ENCODE assay signal across 8 mouse cellular contexts in the genomic region with DNA sequence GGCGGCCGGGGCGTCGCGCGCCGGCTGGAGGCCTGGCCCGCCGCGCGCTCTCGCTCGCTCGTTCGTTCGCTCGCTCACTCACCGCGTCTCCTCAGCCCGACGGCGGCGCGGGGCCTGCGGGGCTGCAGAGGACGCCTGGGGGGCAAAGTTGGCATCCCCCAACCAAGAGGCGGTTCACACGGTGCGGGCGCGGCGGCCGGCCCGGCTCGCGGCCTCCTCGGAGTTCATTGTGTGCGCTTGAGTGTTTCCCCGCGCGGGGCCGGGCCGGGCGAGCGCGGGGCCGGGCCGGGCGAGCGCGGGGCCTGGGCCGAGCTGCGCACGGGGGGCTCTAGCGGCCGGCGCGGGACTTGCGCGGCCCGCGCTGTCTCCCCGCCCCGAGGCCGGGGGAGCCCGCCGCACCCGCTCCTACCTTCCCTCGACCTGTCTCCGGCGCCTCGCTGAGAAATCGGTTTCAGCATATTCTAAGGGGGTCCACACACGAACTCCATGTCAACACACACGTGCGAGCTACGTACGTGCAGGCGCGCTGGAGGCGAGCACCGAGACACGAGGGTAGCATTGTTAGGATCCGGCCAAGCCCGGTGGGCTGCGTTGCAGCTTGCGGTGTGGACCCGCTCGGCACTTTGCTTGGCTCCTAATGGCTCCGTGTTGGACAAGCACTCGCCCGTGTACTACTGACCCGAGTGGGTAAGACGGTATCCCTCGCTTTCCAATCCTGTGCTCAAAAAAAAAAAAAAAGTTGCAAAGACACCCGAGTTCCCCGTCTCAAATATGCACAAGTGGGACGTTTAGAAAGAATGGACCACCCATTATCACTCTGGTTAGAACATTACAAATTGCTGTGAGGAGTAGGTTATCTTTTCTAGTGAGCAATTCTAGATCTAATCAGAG. TPM values are rescaled to one million over a fixed set of nuclear protein-coding genes. Genes with fewer than 3 reads are reported as not detected.
DNase-seq lines count a peak whose midpoint lies in the region; ATAC-seq and TF ChIP-seq lines count a peak whose summit lies in the region.

TSS of gene Zmynd11 (minus strand) at position 685 of the 891 bp plus-strand sequence.

- H3K4me3 ChIP-seq in bone marrow macrophage, adult 2 months (ENCODE audit: insufficient read depth, low read length) = peak within 1 kb of the TSS; percentile 93
- H3K4me3 ChIP-seq in forebrain, embryonic 11.5 days (ENCODE audit: low read depth, low read length) = peak within 1 kb of the TSS; percentile 92
- peak within 1 kb of the TSS; percentile 93 to 94 for H3K4me3 ChIP-seq in heart, embryonic 14.5 days (ENCODE audit: control insufficient read depth in 1 of 2, insufficient read depth in 1 of 2, low read depth in 1 of 2, low read length in 2 of 2)
- peak within 1 kb of the TSS; percentile 85 for H3K4me3 ChIP-seq in liver, embryonic 15.5 days (replicated peaks)
- H3K4me3 ChIP-seq in stomach, embryonic 15.5 days (replicated peaks) = peak within 1 kb of the TSS; percentile 89

- no peaks in the 10 kb centered on the region for H3K27me3 ChIP-seq in forebrain, embryonic 11.5 days (ENCODE audit: control insufficient read depth, insufficient read depth, low read length)
- no peaks in the 10 kb centered on the region for H3K27me3 ChIP-seq in heart, embryonic 14.5 days (ENCODE audit: control insufficient read depth, insufficient read depth, low read length)
- H3K27me3 ChIP-seq in liver, embryonic 15.5 days = peaks cover 20% of the 10 kb centered on the region
- no peaks in the 10 kb centered on the region for H3K27me3 ChIP-seq in stomach, embryonic 15.5 days (replicated peaks)

- peak within 1 kb of the TSS; percentile 98 for H3K9ac ChIP-seq in forebrain, embryonic 11.5 days (ENCODE audit: low read length)
- peak within 1 kb of the TSS; percentile 100 for H3K9ac ChIP-seq in heart, embryonic 14.5 days (ENCODE audit: low read length)
- H3K9ac ChIP-seq in liver, embryonic 15.5 days = peak within 1 kb of the TSS; percentile 89
- peak within 1 kb of the TSS; percentile 99 for H3K9ac ChIP-seq in stomach, embryonic 15.5 days

- DNase-seq in CD4-positive, CD25-positive, alpha-beta regulatory T cell, adult 2 months (ENCODE audit: low read depth, low spot score) = peak; percentile 74
- peak; percentile 84 for DNase-seq in forebrain, embryonic 11.5 days (ENCODE audit: low spot score)
- DNase-seq in kidney, postnatal 10 days = peak; percentile 70
- DNase-seq in neural tube, embryonic 10.5 days (ENCODE audit: extremely low spot score, low spot score) = peak; percentile 74

- H3K36me3 ChIP-seq in forebrain, embryonic 11.5 days (ENCODE audit: control insufficient read depth, insufficient read depth, low read length) = no peaks in the 10 kb centered on the region
- H3K36me3 ChIP-seq in heart, embryonic 14.5 days (ENCODE audit: control insufficient read depth, insufficient read depth, low read length) = no peaks in the 10 kb centered on the region
- H3K36me3 ChIP-seq in liver, embryonic 15.5 days (replicated peaks) = no peaks in the 10 kb centered on the region
- no peaks in the 10 kb centered on the region for H3K36me3 ChIP-seq in stomach, embryonic 15.5 days

- TF ChIP-seq CTCF in bone marrow macrophage, adult 2 months (IDR thresholded peaks at IDR 0.05; ENCODE audit: low read depth, low read length) = no peak

- ATAC-seq in forebrain, embryonic 11.5 days (replicated peaks; ENCODE audit: low FRiP score) = peak; percentile 85
- peak; percentile 62 for ATAC-seq in heart, embryonic 14.5 days (ENCODE audit: insufficient number of reproducible peaks, insufficient read depth, low FRiP score, low read depth)
- ATAC-seq in liver, embryonic 15.5 days (ENCODE audit: insufficient read depth) = peak; percentile 56
- ATAC-seq in stomach, embryonic 15.5 days (ENCODE audit: insufficient read depth, low FRiP score, low read depth) = peak; percentile 65

- peak within 1 kb of the TSS; percentile 68 for H3K27ac ChIP-seq in bone marrow macrophage, adult 2 months (ENCODE audit: insufficient read depth, low read depth, low read length)
- H3K27ac ChIP-seq in forebrain, embryonic 11.5 days (ENCODE audit: low read depth, low read length) = peak within 1 kb of the TSS; percentile 96
- peak within 1 kb of the TSS; percentile 99 to 100 for H3K27ac ChIP-seq in heart, embryonic 14.5 days (replicated peaks in 1 of 2; ENCODE audit: control insufficient read depth in 1 of 2, insufficient read depth in 1 of 2, low read depth in 2 of 2, low read length in 2 of 2)
- peak within 1 kb of the TSS; percentile 87 for H3K27ac ChIP-seq in liver, embryonic 15.5 days (replicated peaks)
- peak within 1 kb of the TSS; percentile 98 for H3K27ac ChIP-seq in stomach, embryonic 15.5 days

- H3K4me1 ChIP-seq in bone marrow macrophage, adult 2 months (ENCODE audit: control insufficient read depth, insufficient read depth, low read length) = peaks cover 14% of the 10 kb centered on the region
- peaks cover 17% of the 10 kb centered on the region; the same call in 1 of the 2 replicates for H3K4me1 ChIP-seq in forebrain, embryonic 11.5 days (replicated peaks; ENCODE audit: control insufficient read depth, insufficient read depth, low read length)
- H3K4me1 ChIP-seq in heart, embryonic 14.5 days (ENCODE audit: control insufficient read depth in 2 of 2, insufficient read depth in 2 of 2, low read length in 2 of 2) = peaks cover 9 to 53% of the 10 kb centered on the region in 2 experiments
- H3K4me1 ChIP-seq in liver, embryonic 15.5 days (replicated peaks) = peaks cover 35% of the 10 kb centered on the region
- peaks cover 14% of the 10 kb centered on the region; the same call in 1 of the 2 replicates for H3K4me1 ChIP-seq in stomach, embryonic 15.5 days

- peak within 1 kb of the TSS; percentile 70 for H3K4me2 ChIP-seq in forebrain, embryonic 11.5 days (ENCODE audit: low read depth, low read length, severe bottlenecking)
- peak within 1 kb of the TSS; percentile 86 for H3K4me2 ChIP-seq in heart, embryonic 14.5 days (ENCODE audit: low read length)
- H3K4me2 ChIP-seq in liver, embryonic 15.5 days = peak within 1 kb of the TSS; percentile 94
- peak within 1 kb of the TSS; percentile 70 for H3K4me2 ChIP-seq in stomach, embryonic 15.5 days

- TF ChIP-seq POLR2A in bone marrow macrophage, adult 2 months (IDR thresholded peaks at IDR 0.05; ENCODE audit: borderline replicate concordance, low read depth, low read length) = no peak

- no peaks in the 10 kb centered on the region for H3K9me3 ChIP-seq in forebrain, embryonic 11.5 days (ENCODE audit: control insufficient read depth, low read length)
- H3K9me3 ChIP-seq in heart, embryonic 14.5 days (ENCODE audit: control insufficient read depth, low read length) = no peaks in the 10 kb centered on the region
- no peaks in the 10 kb centered on the region for H3K9me3 ChIP-seq in liver, embryonic 15.5 days (replicated peaks)
- no peaks in the 10 kb centered on the region for H3K9me3 ChIP-seq in stomach, embryonic 15.5 days

- WGBS in forebrain, embryonic 11.5 days = under 1% methylated on average over 93 of the region's 98 CpGs
- 1% methylated on average over 85 of the region's 98 CpGs for WGBS in heart, embryonic 14.5 days
- under 1% methylated on average over 92 of the region's 98 CpGs for WGBS in liver, embryonic 15.5 days (ENCODE audit: insufficient replicate concordance)
- under 1% methylated on average over 80 of the region's 98 CpGs for WGBS in stomach, embryonic 15.5 days

RNA-seq across cellular contexts. Expression of gene Zmynd11, which starts in this region (rescaled TPM):
- polyA plus RNA-seq in bone marrow macrophage, adult 2 months (2012; ENCODE audit: insufficient read depth, insufficient read length, missing spikeins) = 74.8 and 76.5 TPM in 2 replicates
- 138 and 160 TPM in 2 replicates for polyA plus RNA-seq in forebrain, embryonic 11.5 days (2014; fragmentation: Nextera tagmentation; extraction: Ambion mirVana)
- 141 and 148 TPM in 2 replicates for polyA plus RNA-seq in heart, embryonic 14.5 days (2014; fragmentation: Nextera tagmentation; extraction: Ambion mirVana)
- polyA plus RNA-seq in liver, embryonic 15.5 days (2015; fragmentation: Nextera tagmentation; extraction: Ambion mirVana) = 21.5 and 21.8 TPM in 2 replicates
- polyA plus RNA-seq in stomach, embryonic 15.5 days (2015; fragmentation: Nextera tagmentation; extraction: Ambion mirVana) = 97.5 and 104 TPM in 2 replicates

Comparison
In these comparisons a context has a peak if more than half of its experiments do, and no peak if none do; other contexts are left out.
1. Peak in every context shown above with its lines: DNase-seq, ATAC-seq, H3K4me3 ChIP-seq and H3K27ac ChIP-seq.